In genomic region chr9:57072989-57073789, GRCm38 (mm10) we compare ENCODE assay signal across 8 mouse cellular contexts. TPM values are rescaled to one million over a fixed set of nuclear protein-coding genes. Genes with fewer than 3 reads are reported as not detected.
DNase-seq lines count a peak whose midpoint lies in the region; ATAC-seq lines count a peak whose summit lies in the region.

No protein-coding gene starts in this region.

- WGBS in heart, embryonic 10.5 days: under 1% methylated on average over 53 of the region's 54 CpGs
- WGBS in kidney, embryonic 15.5 days: 1% methylated on average over 52 of the region's 54 CpGs

- H3K4me1 ChIP-seq in heart, embryonic 10.5 days: peaks cover 34% of the 10 kb centered on the region
- H3K4me1 ChIP-seq in kidney, embryonic 15.5 days: peaks cover 27% of the 10 kb centered on the region

- H3K4me2 ChIP-seq in kidney, embryonic 15.5 days: peak overlapping the region; percentile 89

- H3K27me3 ChIP-seq in heart, embryonic 10.5 days (ENCODE audit: insufficient read depth, poor library complexity, severe bottlenecking): no peaks in the 10 kb centered on the region
- H3K27me3 ChIP-seq in kidney, embryonic 15.5 days: no peaks in the 10 kb centered on the region

- ATAC-seq in erythroblast, adult 5-6 weeks (replicated peaks; ENCODE audit: low FRiP score, poor library complexity, severe bottlenecking): peak; percentile 52
- peak; percentile 77 for ATAC-seq in kidney, embryonic 15.5 days (replicated peaks; ENCODE audit: low FRiP score)
- peak; percentile 47 for ATAC-seq in monocyte, adult 5-6 weeks (replicated peaks; ENCODE audit: insufficient number of reproducible peaks, low FRiP score, low TSS enrichment, poor library complexity, severe bottlenecking)

- no peaks in the 10 kb centered on the region for H3K9me3 ChIP-seq in heart, embryonic 10.5 days
- H3K9me3 ChIP-seq in kidney, embryonic 15.5 days (replicated peaks): no peaks in the 10 kb centered on the region

- peak overlapping the region; percentile 96 for H3K27ac ChIP-seq in heart, embryonic 10.5 days
- H3K27ac ChIP-seq in kidney, embryonic 15.5 days: peak overlapping the region; percentile 100

- no peaks in the 10 kb centered on the region for H3K36me3 ChIP-seq in heart, embryonic 10.5 days
- H3K36me3 ChIP-seq in kidney, embryonic 15.5 days: no peaks in the 10 kb centered on the region

- H3K9ac ChIP-seq in kidney, embryonic 15.5 days: peak overlapping the region; percentile 77

- peak overlapping the region; percentile 94 for H3K4me3 ChIP-seq in heart, embryonic 10.5 days
- peak overlapping the region; percentile 92 for H3K4me3 ChIP-seq in kidney, embryonic 15.5 days (replicated peaks)

- DNase-seq in B cell, adult 2 months: peak; percentile 87 to 90
- DNase-seq in brain, adult 2 months (ENCODE audit: low read depth, low spot score): peak; percentile 100
- peak; percentile 99 for DNase-seq in heart, embryonic 10.5 days (ENCODE audit: low spot score)
- peak; percentile 95 for DNase-seq in liver
- DNase-seq in spleen, postnatal 4 days (ENCODE audit: low spot score in 2 of 2): peak; percentile 94

RNA-seq across cellular contexts. Expression of gene Sin3a, which starts 1.3 kb away (rescaled TPM):
- 23.8 and 29.8 TPM in 2 replicates for total RNA-seq in erythroblast, adult 5-6 weeks (2015; ENCODE audit: low replicate concordance)
- total RNA-seq in erythroblast, adult 5-6 weeks (2017; ENCODE audit: low replicate concordance): 24.5 and 35.1 TPM in 2 replicates
- polyA plus RNA-seq in heart, embryonic 10.5 days (2016; fragmentation: Nextera tagmentation; extraction: Ambion mirVana): 36.2 and 38.1 TPM in 2 replicates
- polyA plus RNA-seq in kidney, embryonic 15.5 days (2015; fragmentation: Nextera tagmentation; extraction: Ambion mirVana): 31.8 and 36.6 TPM in 2 replicates
- 50.1 to 115 TPM (median 90.9 TPM) in 3 replicates for total RNA-seq in monocyte, adult 5-6 weeks (2017)

RNA-seq across cellular contexts. Expression of gene Man2c1, which starts 57.3 kb away (rescaled TPM):
- total RNA-seq in erythroblast, adult 5-6 weeks (2015; ENCODE audit: low replicate concordance): 12.3 and 15.3 TPM in 2 replicates
- 9.2 and 21.7 TPM in 2 replicates for total RNA-seq in erythroblast, adult 5-6 weeks (2017; ENCODE audit: low replicate concordance)
- polyA plus RNA-seq in heart, embryonic 10.5 days (2016; fragmentation: Nextera tagmentation; extraction: Ambion mirVana): 73.7 and 78.3 TPM in 2 replicates
- polyA plus RNA-seq in kidney, embryonic 15.5 days (2015; fragmentation: Nextera tagmentation; extraction: Ambion mirVana): 80.8 and 95.2 TPM in 2 replicates
- 47.9 to 87.1 TPM (median 60.7 TPM) in 3 replicates for total RNA-seq in monocyte, adult 5-6 weeks (2017)

Comparison
In these comparisons a context has a peak if more than half of its experiments do, and no peak if none do; other contexts are left out.
1. Peak in every context shown above with its lines: DNase-seq, ATAC-seq, H3K4me3 ChIP-seq and H3K27ac ChIP-seq.